Mouse (Mus musculus) liver, embryonic 14.5 days (tissue): Measurements from ENCODE around the gene Ubtfl1. TPM values are rescaled to one million over a fixed set of nuclear protein-coding genes. Genes with fewer than 3 reads are reported as not detected.

ENCODE experiments used
- ATAC-seq: fragments of 200-750 bp; cut with Nextera tagmentation; 2 replicates; pipeline ENCODE4 v1.8.0; 2017; ENCODE audit warnings: moderate number of reproducible peaks, mild to moderate bottlenecking, moderate library complexity; ENCODE audit not compliant: insufficient read depth
- DNase-seq, 3 experiments: peaks; one replicate each; pipeline ENCODE4 v3.0.0-alpha.2; 2012 to 2013; ENCODE audit warnings: low read depth in 3 of 3, low spot score in 3 of 3
- H3K27ac ChIP-seq: fragments of 300-500 bp; sonication (generic); 2 replicates; pipeline ENCODE4 v1.5.1; 2014; ENCODE audit warnings: moderate library complexity, mild to moderate bottlenecking, control low read depth, inconsistent platforms
- H3K27me3 ChIP-seq: fragments of 300-500 bp; sonication (generic); 2 replicates; pipeline ENCODE4 v1.6.1; 2014; ENCODE audit warnings: mild to moderate bottlenecking, low read length, moderate library complexity; ENCODE audit not compliant: control insufficient read depth, insufficient read depth
- H3K36me3 ChIP-seq: fragments of 300-500 bp; sonication (generic); replicated peaks from 2 replicates; pipeline ENCODE4 v1.6.1; 2014; ENCODE audit warnings: low read depth; ENCODE audit not compliant: control insufficient read depth, insufficient read depth
- H3K4me1 ChIP-seq, 2 experiments: fragments of 200-500 bp in 1 of 2; fragments of 300-500 bp in 1 of 2; sonication (generic) in 1 of 2; replicated peaks; 2 replicates each; pipeline ENCODE4 v1.6.1; 2012 to 2014; ENCODE audit warnings: antibody characterized with exemption in 1 of 2, inconsistent platforms in 1 of 2, low read length in 1 of 2; ENCODE audit not compliant: control insufficient read depth in 2 of 2, insufficient read depth in 2 of 2
- H3K4me2 ChIP-seq: fragments of 300-500 bp; sonication (generic); 2 replicates; pipeline ENCODE4 v1.6.1; 2014; ENCODE audit warnings: low read depth, mild to moderate bottlenecking, control low read depth, moderate library complexity
- H3K4me3 ChIP-seq, 2 experiments: fragments of 200-500 bp in 1 of 2; fragments of 300-500 bp in 1 of 2; sonication (generic) in 1 of 2; 2 replicates each; pipeline ENCODE4 v1.5.1; 2012 to 2014; ENCODE audit warnings: low read depth in 2 of 2, low read length in 2 of 2, mild to moderate bottlenecking in 2 of 2, control low read depth in 1 of 2, inconsistent platforms in 1 of 2, moderate library complexity in 1 of 2; ENCODE audit not compliant: insufficient read depth in 1 of 2
- H3K9ac ChIP-seq: fragments of 300-500 bp; sonication (generic); replicated peaks from 2 replicates; pipeline ENCODE4 v1.6.1; 2014; ENCODE audit warnings: mild to moderate bottlenecking, control low read depth, moderate library complexity
- H3K9me3 ChIP-seq: fragments of 300-500 bp; sonication (generic); 2 replicates; pipeline ENCODE4 v1.6.1; 2016; ENCODE audit warnings: low read length, mixed read lengths; ENCODE audit not compliant: control insufficient read depth
- CTCF ChIP-seq: IDR thresholded peaks from 2 replicates; pipeline ENCODE4 v1.5.1; 2016; ENCODE audit warnings: antibody characterized with exemption, low read depth, control low read depth
- EP300 ChIP-seq: IDR thresholded peaks from 2 replicates; pipeline ENCODE4 v1.6.1; 2016; ENCODE audit warnings: antibody characterized with exemption, low read depth
- WGBS: fragments of 180-500 bp; shearing (Covaris S2); extraction: QIAGEN DNeasy Blood & Tissue Kit; methylation state at CpG from one replicate; pipeline ENCODE4 v1.1.7; 2014; ENCODE audit not compliant: insufficient replicate concordance; 5-methylcytosine and 5-hydroxymethylcytosine counted together
- microRNA-seq: library from miRNA; unstranded; fragments of <30 nt; microRNA quantifications from one replicate; pipeline ENCODE4, GENCODE M21; 2016
- polyA plus RNA-seq, 2 experiments: library from polyadenylated mRNA; depleted of rRNA in 1 of 2; stranded (reverse) in 1 of 2; unstranded in 1 of 2; fragments of >200 nt; fragmentation: Nextera tagmentation in 1 of 2; extraction: Ambion mirVana in 1 of 2; gene quantifications; 2 replicates each; pipeline versions ENCODE4 v1.2.1 to v1.2.3; 2012 to 2014

The Ubtfl1 gene
- polyA plus RNA-seq, 2 experiments: not detected

GRCm38 (mm10) chr9:18430354-18430753 lies 26.1 kb downstream of the Ubtfl1 start, which contains the start of gene Mbd3l2:
Gene Mbd3l2 (plus strand): TSS chr9:18430654.
- ATAC-seq: no peak
- Histone ChIP-seq H3K36me3 (no peaks in the 10 kb centered on the region), H3K9me3 (no peaks in the 10 kb centered on the region), H3K27ac (no peak within 1 kb of the TSS), H3K4me3 (no peak within 1 kb of the TSS), H3K9ac (no peak within 1 kb of the TSS), H3K4me2 (no peak within 1 kb of the TSS), H3K4me1 (no peaks in the 10 kb centered on the region), H3K27me3 (no peaks in the 10 kb centered on the region)
- no peak for TF ChIP-seq CTCF
- TF ChIP-seq EP300: no peak
- no peak for DNase-seq

- no peak for DNase-seq
- H3K9ac ChIP-seq: no peak overlapping the region
- 69% methylated on average over 10 of the region's 10 CpGs for WGBS
- no peak for TF ChIP-seq CTCF
- TF ChIP-seq EP300: no peak
- H3K27ac ChIP-seq: no peak overlapping the region
- ATAC-seq: no peak
- H3K4me1 ChIP-seq: no peaks in the 10 kb centered on the region
- no peaks in the 10 kb centered on the region for H3K9me3 ChIP-seq
- no peak overlapping the region for H3K4me2 ChIP-seq
- no peak overlapping the region for H3K4me3 ChIP-seq
- H3K36me3 ChIP-seq: no peaks in the 10 kb centered on the region
- H3K27me3 ChIP-seq: no peaks in the 10 kb centered on the region
These were observed 27.5 kb downstream of the Ubtfl1 start for GRCm38 (mm10) chr9:18431687-18432086.

- Histone ChIP-seq H3K4me1 (no peaks in the 10 kb centered on the region), H3K36me3 (no peaks in the 10 kb centered on the region), H3K9me3 (no peaks in the 10 kb centered on the region; the same call in 1 of the 2 replicates), H3K9ac (no peak overlapping the region), H3K4me3 (no peak overlapping the region), H3K27ac (no peak overlapping the region), H3K27me3 (no peaks in the 10 kb centered on the region), H3K4me2 (no peak overlapping the region)
- DNase-seq (no peak), ATAC-seq (no peak)
- no peak for TF ChIP-seq CTCF
- no peak for TF ChIP-seq EP300
- WGBS: 66% methylated on average over 4 of the region's 4 CpGs
These were observed 52.3 kb downstream of the Ubtfl1 start for GRCm38 (mm10) chr9:18456520-18456919.

Small RNAs within 50 kb of the gene (microRNA-seq; reads per million reads assigned to microRNA genes)
- gene Gm22854: not detected

Other genes with a start within 250 kb of the Ubtfl1 start
- 14.2 and 15.6 TPM in 2 replicates for gene Chordc1, start 112.3 kb upstream of the Ubtfl1 start, polyA plus RNA-seq (2012; rRNA removed)
- gene Chordc1, start 112.3 kb upstream of the Ubtfl1 start, polyA plus RNA-seq (2014; fragmentation: Nextera tagmentation; extraction: Ambion mirVana): 35.0 and 37.2 TPM in 2 replicates
- gene Naalad2, start 1.4 kb upstream of the Ubtfl1 start, polyA plus RNA-seq (2012; rRNA removed): 0.16 and 0.21 TPM in 2 replicates
- gene Naalad2, start 1.4 kb upstream of the Ubtfl1 start, polyA plus RNA-seq (2014; fragmentation: Nextera tagmentation; extraction: Ambion mirVana): 0.35 and 0.50 TPM in 2 replicates
- gene Mbd3l2, start 26.2 kb downstream of the Ubtfl1 start, polyA plus RNA-seq (2012; rRNA removed): not detected in 2 replicates
- gene Mbd3l2, start 26.2 kb downstream of the Ubtfl1 start, polyA plus RNA-seq (2014; fragmentation: Nextera tagmentation; extraction: Ambion mirVana): not detected in 2 replicates
- gene Zfp558, start 73.8 kb downstream of the Ubtfl1 start, polyA plus RNA-seq (2012; rRNA removed): 0.15 and 0.26 TPM in 2 replicates
- 0.10 and 0.37 TPM in 2 replicates for gene Zfp558, start 73.8 kb downstream of the Ubtfl1 start, polyA plus RNA-seq (2014; fragmentation: Nextera tagmentation; extraction: Ambion mirVana)
- not detected in 2 replicates for gene Mbd3l1, start 73.9 kb downstream of the Ubtfl1 start, polyA plus RNA-seq (2012; rRNA removed)
- not detected in 2 replicates for gene Mbd3l1, start 73.9 kb downstream of the Ubtfl1 start, polyA plus RNA-seq (2014; fragmentation: Nextera tagmentation; extraction: Ambion mirVana)